Mouse (Mus musculus) kidney, postnatal 0 days (tissue): ENCODE results near the gene Vstm5. TPM values are rescaled to one million over a fixed set of nuclear protein-coding genes. Genes with fewer than 3 reads are reported as not detected.

Source experiments
- ATAC-seq: fragments of 200-750 bp; cut with Nextera tagmentation; replicated peaks from 2 replicates; pipeline ENCODE4 v1.8.0; 2017; ENCODE audit warnings: low read depth, moderate number of reproducible peaks, moderate TSS enrichment, moderate library complexity; ENCODE audit not compliant: low FRiP score
- DNase-seq: peaks from one replicate; pipeline ENCODE4 v3.0.0-alpha.2; 2016; ENCODE audit warnings: low spot score
- H3K27ac ChIP-seq: fragments of 300-500 bp; sonication (generic); 2 replicates; pipeline ENCODE4 v1.5.1; 2014; ENCODE audit warnings: mild to moderate bottlenecking
- H3K27me3 ChIP-seq: fragments of 300-500 bp; sonication (generic); 2 replicates; pipeline ENCODE4 v1.6.1; 2014; ENCODE audit warnings: low read length, mixed read lengths; ENCODE audit not compliant: insufficient read depth
- H3K36me3 ChIP-seq: fragments of 300-500 bp; sonication (generic); 2 replicates; pipeline ENCODE4 v1.6.1; 2014; ENCODE audit warnings: low read length, mixed read lengths; ENCODE audit not compliant: insufficient read depth
- H3K4me1 ChIP-seq: fragments of 300-500 bp; sonication (generic); replicated peaks from 2 replicates; pipeline ENCODE4 v1.6.1; 2014; ENCODE audit warnings: antibody characterized with exemption, low read length, mixed read lengths; ENCODE audit not compliant: insufficient read depth
- H3K4me2 ChIP-seq: fragments of 300-500 bp; sonication (generic); 2 replicates; pipeline ENCODE4 v1.6.1; 2014; ENCODE audit warnings: mild to moderate bottlenecking, low read length, moderate library complexity, mixed read lengths
- H3K4me3 ChIP-seq: fragments of 300-500 bp; sonication (generic); replicated peaks from 2 replicates; pipeline ENCODE4 v1.5.1; 2014; ENCODE audit warnings: low read depth, low read length
- H3K9ac ChIP-seq: fragments of 300-500 bp; sonication (generic); 2 replicates; pipeline ENCODE4 v1.6.1; 2014; ENCODE audit warnings: low read depth, low read length
- H3K9me3 ChIP-seq: fragments of 300-500 bp; sonication (generic); replicated peaks from 2 replicates; pipeline ENCODE4 v1.6.1; 2016; ENCODE audit warnings: low read length, inconsistent platforms, mixed read lengths
- CTCF ChIP-seq: IDR thresholded peaks from 2 replicates; pipeline ENCODE4 v1.5.1; 2016; ENCODE audit warnings: antibody characterized with exemption, low read depth, mild to moderate bottlenecking, moderate library complexity
- WGBS: fragments of 180-500 bp; shearing (Covaris S2); extraction: QIAGEN DNeasy Blood & Tissue Kit; methylation state at CpG from one replicate; pipeline ENCODE4 v1.1.7; 2014; 5-methylcytosine and 5-hydroxymethylcytosine counted together
- polyA plus RNA-seq: library from polyadenylated mRNA; unstranded; fragments of >200 nt; fragmentation: Nextera tagmentation; extraction: Ambion mirVana; gene quantifications from 2 replicates; pipeline ENCODE4 v1.2.1, GENCODE M21; 2015

Gene Vstm5
- polyA plus RNA-seq, 1 experiment from 2014 or later, result 10.5 TPM

DNA sequence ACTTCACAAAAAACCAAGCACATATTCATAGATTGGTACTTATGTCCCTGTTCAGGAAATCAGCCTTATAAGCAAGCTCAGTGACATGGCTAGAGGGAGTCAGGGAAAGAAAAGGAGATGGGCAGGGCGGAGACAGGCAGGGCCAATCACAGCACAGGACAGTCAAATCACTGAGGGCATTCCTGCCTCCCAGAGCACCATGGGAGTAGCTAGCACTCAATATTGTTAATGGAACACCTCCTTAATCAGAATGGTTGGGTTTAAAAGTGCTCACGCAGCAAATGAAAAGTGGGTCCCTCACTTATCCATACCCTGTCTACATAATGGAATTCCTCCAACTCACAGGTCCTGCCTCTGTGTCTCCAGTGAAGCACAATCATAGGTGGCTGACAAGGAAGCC, 64.0 kb downstream of the Vstm5 start:
- H3K4me1 ChIP-seq, result 0 out of 2 replicates have a peak, but pooled peaks cover 8% of the 10 kb centered on the region
- peak overlapping the region; percentile 57; the same call in 1 of the 2 replicates for H3K27ac ChIP-seq
- DNase-seq (no peak), ATAC-seq (peak; percentile 36; the same call in 1 of the 2 replicates)
- H3K4me2 ChIP-seq, result no peak overlapping the region
- H3K9me3 ChIP-seq, result no peaks in the 10 kb centered on the region
- H3K36me3 ChIP-seq, result no peaks in the 10 kb centered on the region
- 81% methylated on average over 2 of the region's 2 CpGs for WGBS
- no peaks in the 10 kb centered on the region for H3K27me3 ChIP-seq
- no peak overlapping the region for H3K4me3 ChIP-seq
- TF ChIP-seq CTCF, result no peak
- no peak overlapping the region for H3K9ac ChIP-seq

DNA sequence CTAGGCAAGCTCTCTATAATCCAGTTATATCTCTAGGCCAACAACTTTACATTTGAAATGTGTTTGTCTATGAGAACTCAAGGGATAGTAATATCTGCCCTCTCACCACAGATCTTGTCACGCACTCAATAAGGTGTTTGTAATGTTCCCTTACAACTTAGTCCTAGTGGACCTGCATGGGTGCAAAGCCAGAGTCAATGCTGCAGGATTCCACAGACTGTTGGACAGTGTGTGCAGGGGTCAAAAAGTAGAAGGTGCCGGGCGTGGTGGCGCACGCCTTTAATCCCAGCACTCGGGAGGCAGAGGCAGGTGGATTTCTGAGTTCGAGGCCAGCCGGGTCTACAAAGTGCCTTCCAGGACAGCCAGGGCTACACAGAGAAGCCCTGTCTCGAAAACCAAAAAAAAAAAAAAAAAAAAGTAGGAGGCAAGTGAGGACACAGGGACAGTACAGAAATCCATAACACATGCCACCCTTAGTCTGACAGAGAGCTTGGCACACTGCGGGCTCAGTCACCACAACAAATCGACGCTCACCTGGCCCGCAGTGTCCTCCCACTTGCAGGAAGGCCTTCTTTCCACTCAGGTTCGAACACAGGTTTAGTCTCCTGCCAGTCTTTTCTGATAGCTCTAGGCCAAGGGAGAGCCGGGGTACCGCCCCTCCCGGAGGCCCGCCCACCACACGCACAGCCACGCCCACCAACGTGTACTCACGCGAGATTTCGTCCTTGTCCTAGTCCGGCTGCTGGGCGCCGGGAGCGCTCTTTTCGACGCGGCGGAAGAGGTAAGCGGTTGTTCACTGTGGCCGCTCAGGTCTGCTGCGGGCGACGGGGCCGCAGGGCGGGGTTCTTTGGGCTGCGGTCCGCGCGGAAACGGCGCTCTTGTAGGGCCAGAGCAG, 66.9 kb downstream of the Vstm5 start, which contains the start of gene Taf1d:
Gene Taf1d (plus strand): TSS at position 712 of the 895 bp plus-strand sequence.
- WGBS, result 11% methylated on average over 45 of the region's 45 CpGs
- no peak for TF ChIP-seq CTCF

DNA sequence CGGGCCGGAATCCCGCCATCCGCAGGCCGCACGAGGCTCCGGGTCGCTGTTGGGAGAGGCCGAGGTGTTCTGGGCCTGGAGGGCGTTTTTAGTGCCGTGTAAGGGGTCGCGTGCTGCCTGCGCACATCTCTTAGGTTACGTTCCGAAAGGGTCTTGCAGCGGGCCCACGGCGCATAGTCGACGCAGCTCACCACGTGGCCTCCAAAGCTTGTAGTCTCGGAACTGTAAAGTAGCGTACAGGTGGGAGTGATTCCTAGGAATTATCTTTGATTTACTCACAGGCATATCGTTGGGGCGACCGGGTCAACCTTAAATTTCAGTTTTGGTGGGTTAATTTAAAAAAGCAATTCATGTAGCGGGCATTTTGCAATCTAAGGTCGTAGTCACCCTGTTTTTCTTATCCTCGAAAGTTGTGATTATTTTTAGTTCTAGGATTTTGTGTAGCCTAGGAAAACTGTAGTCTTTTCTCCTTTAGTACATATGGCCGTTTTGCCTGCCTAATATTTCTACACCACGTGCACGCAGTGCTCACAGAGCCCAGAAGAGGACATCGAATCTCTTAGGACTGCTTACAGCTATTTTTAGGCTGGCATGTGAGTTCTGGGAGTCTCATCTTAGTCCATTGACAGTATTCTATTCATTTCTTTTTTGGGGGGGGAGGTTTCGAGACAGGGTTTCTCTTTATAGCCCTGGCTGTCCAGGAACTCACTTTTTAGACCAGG, 67.7 kb downstream of the Vstm5 start, which contains the start of gene 4931406C07Rik:
Gene 4931406C07Rik (minus strand): TSS at position 51 of the 722 bp plus-strand sequence.
- Histone ChIP-seq H3K27ac (peak within 1 kb of the TSS; percentile 94), H3K27me3 (no peaks in the 10 kb centered on the region), H3K4me3 (peak within 1 kb of the TSS; percentile 88), H3K9me3 (no peaks in the 10 kb centered on the region), H3K9ac (peak within 1 kb of the TSS; percentile 91), H3K36me3 (peaks cover 19% of the 10 kb centered on the region), H3K4me1 (0 out of 2 replicates have a peak, but pooled peaks cover 14% of the 10 kb centered on the region), H3K4me2 (peak within 1 kb of the TSS; percentile 57)
- peak; percentile 65 for ATAC-seq
- DNase-seq, result peak; percentile 65
- WGBS, result under 1% methylated on average over 35 of the region's 35 CpGs
- no peak for TF ChIP-seq CTCF

More for the DNA sequence above, 66.9 kb downstream of the Vstm5 start, which contains the start of gene Taf1d:
- Histone ChIP-seq H3K27ac (peak within 1 kb of the TSS; percentile 94), H3K4me2 (peak within 1 kb of the TSS; percentile 57), H3K4me3 (peak within 1 kb of the TSS; percentile 88), H3K36me3 (peaks cover 17% of the 10 kb centered on the region), H3K4me1 (0 out of 2 replicates have a peak, but pooled peaks cover 14% of the 10 kb centered on the region), H3K9ac (peak within 1 kb of the TSS; percentile 91), H3K27me3 (no peaks in the 10 kb centered on the region), H3K9me3 (no peaks in the 10 kb centered on the region)
- peak; percentile 96 for DNase-seq
- ATAC-seq, result peak; percentile 95

DNA sequence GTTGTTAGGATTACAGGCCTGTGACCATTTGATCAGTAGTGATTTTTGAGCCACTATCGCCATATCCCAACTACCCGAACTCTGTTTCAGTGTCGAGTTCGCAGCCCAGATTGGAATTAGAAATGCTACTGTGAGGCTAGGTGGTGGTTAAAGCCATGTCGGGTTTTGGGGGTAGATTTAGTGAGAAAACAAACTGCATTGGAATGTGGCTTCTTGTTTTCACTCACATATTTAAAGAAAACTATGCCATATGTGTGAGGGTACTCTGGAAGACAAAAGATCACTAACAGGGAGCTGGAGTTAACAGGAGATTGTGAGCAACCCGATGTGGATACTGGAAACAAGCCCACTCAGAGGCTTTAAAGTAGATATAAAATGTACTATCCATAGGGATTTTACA, 68.4 kb downstream of the Vstm5 start:
- DNase-seq, result no peak
- WGBS, result 7% methylated on average over 6 of the region's 6 CpGs
- Histone ChIP-seq H3K4me2 (peak overlapping the region; percentile 57), H3K27me3 (no peaks in the 10 kb centered on the region), H3K27ac (no peak overlapping the region; the same call in 1 of the 2 replicates), H3K9me3 (no peaks in the 10 kb centered on the region), H3K9ac (peak overlapping the region; percentile 91), H3K36me3 (peaks cover 25% of the 10 kb centered on the region), H3K4me1 (0 out of 2 replicates have a peak, but pooled peaks cover 14% of the 10 kb centered on the region), H3K4me3 (peak overlapping the region; percentile 88)
- no peak for ATAC-seq
- TF ChIP-seq CTCF, result no peak

DNA sequence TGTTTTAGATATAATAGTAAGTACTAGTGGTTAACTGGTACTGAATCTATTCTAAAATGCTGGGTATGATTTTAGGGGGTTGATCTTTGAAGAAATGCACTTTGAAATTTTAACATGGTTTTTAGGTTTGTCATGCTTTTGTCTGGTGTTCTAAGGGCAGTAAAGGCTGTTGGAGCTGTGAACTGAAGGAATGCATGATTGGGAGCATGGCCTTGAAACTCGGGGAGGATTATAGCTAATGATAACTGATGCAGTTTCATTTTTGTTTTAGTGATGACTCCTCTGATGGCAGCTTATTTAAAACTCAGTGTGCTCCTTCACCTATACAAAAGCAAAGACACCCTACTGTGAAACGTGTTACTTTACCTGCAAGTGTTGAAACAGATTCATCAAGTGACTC, 69.4 kb downstream of the Vstm5 start:
- DNase-seq (no peak), ATAC-seq (no peak)
- Histone ChIP-seq H3K9me3 (no peaks in the 10 kb centered on the region), H3K4me3 (peak overlapping the region; percentile 88), H3K36me3 (peaks cover 32% of the 10 kb centered on the region), H3K4me2 (peak overlapping the region; percentile 57; the same call in 1 of the 2 replicates), H3K27ac (no peak overlapping the region), H3K4me1 (0 out of 2 replicates have a peak, but pooled peaks cover 14% of the 10 kb centered on the region), H3K27me3 (no peaks in the 10 kb centered on the region), H3K9ac (no peak overlapping the region)
- no peak for TF ChIP-seq CTCF
- 42% methylated on average over 2 of the region's 2 CpGs for WGBS

Other genes starting within 250 kb of the Vstm5 start
- gene Panx1, start 193.6 kb upstream of the Vstm5 start, polyA plus RNA-seq, result 29.9 and 37.3 TPM in 2 replicates
- not detected in 2 replicates for gene Hephl1, start 126.9 kb upstream of the Vstm5 start, polyA plus RNA-seq
- 30.9 and 36.2 TPM in 2 replicates for gene Med17, start 40.9 kb downstream of the Vstm5 start, polyA plus RNA-seq
- 66.9 and 72.6 TPM in 2 replicates for gene Taf1d, start 67.2 kb downstream of the Vstm5 start, polyA plus RNA-seq
- 55.2 and 58.6 TPM in 2 replicates for gene 4931406C07Rik, start 67.4 kb downstream of the Vstm5 start, polyA plus RNA-seq
- gene Cep295, start 118.7 kb downstream of the Vstm5 start, polyA plus RNA-seq, result 7.4 and 8.7 TPM in 2 replicates